21 mouse cellular contexts compared by ENCODE assay signal in genomic region chr16:36708751-36709150, GRCm38 (mm10). TPM values are rescaled to one million over a fixed set of nuclear protein-coding genes. Genes with fewer than 3 reads are reported as not detected.
DNase-seq lines count a peak whose midpoint lies in the region; ATAC-seq and TF ChIP-seq lines count a peak whose summit lies in the region.
"Had no signal": no experiment of that assay in that cellular context is flagged by ENCODE, and none has a peak within 500 bp of the region (broad histone marks: within the 10 kb centered on the region; RNA-seq: fewer than 3 reads in every experiment).

No protein-coding gene starts in this region.

- no peaks in the 10 kb centered on the region for H3K4me1 ChIP-seq in kidney, adult 2 months (ENCODE audit: control insufficient read depth, insufficient read depth, low read length)
- H3K4me1 ChIP-seq: heart, embryonic 13.5 days; kidney, embryonic 15.5 days; lung, embryonic 15.5 days; megakaryocyte, embryonic 14.5 days; neural tube, embryonic 13.5 days had no signal

- no peaks in the 10 kb centered on the region for H3K27me3 ChIP-seq in kidney, adult 2 months (replicated peaks; ENCODE audit: control insufficient read depth, insufficient read depth, low read length)
- H3K27me3 ChIP-seq: heart, embryonic 13.5 days; kidney, embryonic 15.5 days; lung, embryonic 15.5 days; neural tube, embryonic 13.5 days had no signal

- H3K4me3 ChIP-seq in kidney, adult 2 months (ENCODE audit: insufficient read depth, low read depth, low read length) = no peak overlapping the region
- H3K4me3 ChIP-seq: heart, embryonic 13.5 days; kidney, embryonic 15.5 days; lung, embryonic 15.5 days; neural tube, embryonic 13.5 days had no signal

- peak; percentile 35 for ATAC-seq in common myeloid progenitor, adult 5-6 weeks (replicated peaks; ENCODE audit: low read depth, poor library complexity, severe bottlenecking)
- ATAC-seq in neutrophil, adult 5-6 weeks (ENCODE audit: extremely low read depth, insufficient number of reproducible peaks, low FRiP score, poor library complexity, severe bottlenecking) = peak; percentile 21; the same call in 1 of the 2 replicates
- ATAC-seq in megakaryocyte, adult 5-6 weeks (ENCODE audit: poor library complexity, severe bottlenecking) = no peak
- ATAC-seq: forebrain, postnatal 0 days; hindbrain, embryonic 16.5 days had no signal

- peak overlapping the region; percentile 66 for H3K27ac ChIP-seq in kidney, adult 2 months (ENCODE audit: insufficient read depth, low read depth, low read length)
- H3K27ac ChIP-seq: heart, embryonic 13.5 days; lung, embryonic 15.5 days; neural tube, embryonic 13.5 days; stomach, postnatal 0 days had no signal

- no peak for DNase-seq in kidney, adult 2 months
- DNase-seq in kidney, postnatal 36 days = no peak
- DNase-seq in spleen, postnatal 36 days (ENCODE audit: low spot score in 2 of 2) = peak; percentile 60 to 65
- no peak for DNase-seq in spleen, postnatal 14 days (ENCODE audit: low spot score in 2 of 2)
- no peak for DNase-seq in embryo, embryonic 9.5 days (ENCODE audit: extremely low spot score)
- DNase-seq: adrenal gland, adult 8-10 months; forebrain, postnatal 0 days; heart, postnatal 36 days; left cerebral cortex, postnatal 4 days; right cerebral cortex, postnatal 4 days had no signal

- TF ChIP-seq POLR2A in kidney, adult 2 months (IDR thresholded peaks at IDR 0.05; ENCODE audit: low read depth, low read length) = no peak

- no peak for TF ChIP-seq CTCF in kidney, adult 2 months (conservative IDR thresholded peaks at IDR 0.05; ENCODE audit: insufficient read depth, insufficient read length, low read depth, low read length)

- 65% methylated on average over 7 of the region's 7 CpGs for whole genome bisulfite sequencing in kidney, adult 2 months

- no peaks in the 10 kb centered on the region; the same call in 1 of the 2 replicates for H3K36me3 ChIP-seq in kidney, adult 2 months (ENCODE audit: control insufficient read depth, insufficient read depth, low read length)
- H3K36me3 ChIP-seq: heart, embryonic 13.5 days; kidney, embryonic 15.5 days; neural tube, embryonic 13.5 days had no signal

RNA-seq across cellular contexts. Expression of gene Ildr1, which starts 15.0 kb away (rescaled TPM):
- polyA plus RNA-seq in kidney, adult 2 months (2012; rRNA removed) = 20.4 and 31.9 TPM in 2 replicates
- 0.44 TPM in 1 of 2 replicates, not detected in the other for total RNA-seq in common myeloid progenitor, adult 5-6 weeks (2017)
- 3.8 and 4.4 TPM in 2 replicates for total RNA-seq in neutrophil, adult 5-6 weeks (2017)
- 0.32 TPM in 1 of 2 replicates, not detected in the other for total RNA-seq in megakaryocyte, adult 5-6 weeks (2015)
- total RNA-seq in megakaryocyte, adult 5-6 weeks (2017) = 0.08 and 0.26 TPM in 2 replicates
- total RNA-seq: adrenal gland, adult 8-10 months; heart, postnatal 36 days had no signal
- polyA plus RNA-seq: liver, embryonic 11.5 days; neural tube, embryonic 13.5 days had no signal

RNA-seq across cellular contexts. Expression of gene Cd86, which starts 42.9 kb away (rescaled TPM):
- 1.2 and 2.3 TPM in 2 replicates for polyA plus RNA-seq in kidney, adult 2 months (2012; rRNA removed)
- 1.6 and 3.6 TPM in 2 replicates for total RNA-seq in common myeloid progenitor, adult 5-6 weeks (2017)
- total RNA-seq in neutrophil, adult 5-6 weeks (2017) = 50.7 and 56.0 TPM in 2 replicates
- 31.9 and 32.8 TPM in 2 replicates for total RNA-seq in megakaryocyte, adult 5-6 weeks (2015)
- 28.1 and 39.5 TPM in 2 replicates for total RNA-seq in megakaryocyte, adult 5-6 weeks (2017)

Comparison
In these comparisons a context has a peak if more than half of its experiments do, and no peak if none do; other contexts are left out.
1. DNase-seq: peak in spleen, postnatal 36 days (2 of 2); none in kidney, adult 2 months (single experiment), kidney, postnatal 36 days (0 of 2), spleen, postnatal 14 days (0 of 2) and embryo, embryonic 9.5 days (single experiment).